Mouse (Mus musculus) gastrocnemius, adult 8-10 months (tissue): ENCODE results near the gene Taar7b. TPM values are rescaled to one million over a fixed set of nuclear protein-coding genes. Genes with fewer than 3 reads are reported as not detected.

ENCODE experiments used
- DNase-seq, 2 experiments: peaks; one replicate each; pipeline ENCODE4 v3.0.0; 2022; ENCODE audit warnings: low spot score in 2 of 2
- total RNA-seq, 4 experiments: library from RNA; stranded (reverse); gene quantifications; 2 replicates each; pipeline ENCODE4 v1.2.4; 2022

Gene Taar7b
- not detected for total RNA-seq

GRCm38 (mm10) chr10:23999639-24000038 is at the start of gene Taar7b:
TSS of gene Taar7b (plus strand) at chr10:23999939.
- DNase-seq = no peak

- no peak for DNase-seq
These were observed 48.0 kb upstream of the Taar7b start for GRCm38 (mm10) chr10:23951714-23952113.

GRCm38 (mm10) chr10:23959071-23959470 is 40.7 kb upstream of the Taar7b start:
- DNase-seq = no peak

- no peak for DNase-seq
These were observed 39.3 kb upstream of the Taar7b start, which contains the start of gene Taar4 for GRCm38 (mm10) chr10:23960444-23960915. TSS of gene Taar4 (plus strand) at chr10:23960494.

GRCm38 (mm10) chr10:23963444-23963843 is 36.3 kb upstream of the Taar7b start:
- no peak for DNase-seq

- no peak for DNase-seq
These were observed 34.7 kb upstream of the Taar7b start for GRCm38 (mm10) chr10:23964921-23965610.

GRCm38 (mm10) chr10:23970656-23971165 is 29.0 kb upstream of the Taar7b start, which contains the start of gene Taar5:
TSS of gene Taar5 (plus strand) at chr10:23970706.
- no peak for DNase-seq

- no peak for DNase-seq
These were observed 28.5 kb upstream of the Taar7b start for GRCm38 (mm10) chr10:23971256-23971655.

GRCm38 (mm10) chr10:23977958-23978357 is 21.8 kb upstream of the Taar7b start:
- no peak for DNase-seq

GRCm38 (mm10) chr10:23978901-23979705 is 20.6 kb upstream of the Taar7b start:
- DNase-seq = peak in 1 of 2 experiments; percentile 16

GRCm38 (mm10) chr10:23985546-23985945 is 14.2 kb upstream of the Taar7b start, which contains the start of gene Taar6:
TSS of gene Taar6 (minus strand) at chr10:23985646.
- no peak for DNase-seq

- no peak for DNase-seq
These were observed 13.3 kb upstream of the Taar7b start for GRCm38 (mm10) chr10:23986419-23986818.

- DNase-seq = no peak
These were observed 6.4 kb upstream of the Taar7b start, which contains the start of gene Taar7a for GRCm38 (mm10) chr10:23993381-23993780. TSS of gene Taar7a (minus strand) at chr10:23993481.

GRCm38 (mm10) chr10:24006442-24006841 is 6.7 kb downstream of the Taar7b start:
- DNase-seq = no peak

- DNase-seq = no peak
These were observed 7.3 kb downstream of the Taar7b start for GRCm38 (mm10) chr10:24007034-24007433.

- DNase-seq = no peak
These were observed 8.4 kb downstream of the Taar7b start for GRCm38 (mm10) chr10:24008143-24008542.

- DNase-seq = no peak
These were observed 27.2 kb downstream of the Taar7b start, which contains the start of gene Taar7d for GRCm38 (mm10) chr10:24026922-24027321. TSS of gene Taar7d (plus strand) at chr10:24027222.

- no peak for DNase-seq
These were observed 31.6 kb downstream of the Taar7b start for GRCm38 (mm10) chr10:24031347-24031746.

- no peak for DNase-seq
These were observed 37.6 kb downstream of the Taar7b start, which contains the start of gene Taar7e for GRCm38 (mm10) chr10:24037314-24037713. TSS of gene Taar7e (plus strand) at chr10:24037614.

GRCm38 (mm10) chr10:24040120-24040869 is 40.6 kb downstream of the Taar7b start:
- DNase-seq = no peak

GRCm38 (mm10) chr10:24049210-24049609 is 49.5 kb downstream of the Taar7b start, which contains the start of gene Taar7f:
TSS of gene Taar7f (plus strand) at chr10:24049510.
- DNase-seq = no peak
